Mouse (Mus musculus) granulocyte monocyte progenitor cell, adult 5-6 weeks (primary cell): ENCODE measurements around the gene Slc8a2. TPM values are rescaled to one million over a fixed set of nuclear protein-coding genes. Genes with fewer than 3 reads are reported as not detected.
A peak's percentile ranks its signal among the peaks of the same experiment; 100 is the strongest.

Experiments used
- ATAC-seq: replicated peaks from 2 replicates; pipeline ENCODE4 v1.8.0; 2016; ENCODE audit warnings: mild to moderate bottlenecking, moderate TSS enrichment, inconsistent platforms; ENCODE audit not compliant: poor library complexity, severe bottlenecking
- total RNA-seq, 2 experiments: library from RNA; stranded (forward) in 1 of 2; stranded (reverse) in 1 of 2; fragments of 200-712, 200-1000 nt in 1 of 2; fragments of >200 nt in 1 of 2; fragmentation: Nextera tagmentation in 1 of 2; gene quantifications; 2 replicates each; pipeline ENCODE4 v1.2.3; 2014 to 2017

The Slc8a2 gene
- total RNA-seq, 2 experiments from 2014 or later: not detected

GRCm38 (mm10) chr7:16158735-16159134 lies 29.1 kb downstream of the Slc8a2 start:
- peak; percentile 8; the same call in 1 of the 2 replicates for ATAC-seq

GRCm38 (mm10) chr7:16160702-16161101 lies 31.1 kb downstream of the Slc8a2 start:
- peak; percentile 95 for ATAC-seq

- no peak for ATAC-seq
Measured at GRCm38 (mm10) chr7:16161302-16161701, 31.7 kb downstream of the Slc8a2 start.

GRCm38 (mm10) chr7:16162036-16162435 lies 32.4 kb downstream of the Slc8a2 start:
- no peak for ATAC-seq

- ATAC-seq: no peak
Measured at GRCm38 (mm10) chr7:16172141-16172581, 42.5 kb downstream of the Slc8a2 start.

GRCm38 (mm10) chr7:16172586-16173140 lies 43.0 kb downstream of the Slc8a2 start:
- no peak for ATAC-seq

GRCm38 (mm10) chr7:16173146-16173545 lies 43.5 kb downstream of the Slc8a2 start:
- no peak for ATAC-seq

- peak; percentile 63 for ATAC-seq
Measured at GRCm38 (mm10) chr7:16174597-16175541, 45.2 kb downstream of the Slc8a2 start, which contains the start of gene Meis3. Gene Meis3 (plus strand): TSS chr7:16175090.

- ATAC-seq: no peak
Measured at GRCm38 (mm10) chr7:16175542-16175931, 45.9 kb downstream of the Slc8a2 start.

- no peak for ATAC-seq
Measured at GRCm38 (mm10) chr7:16178114-16178513, 48.5 kb downstream of the Slc8a2 start.

- peak; percentile 86 for ATAC-seq
Measured at GRCm38 (mm10) chr7:16183663-16184062, 54.0 kb downstream of the Slc8a2 start.

- no peak for ATAC-seq
Measured at GRCm38 (mm10) chr7:16187494-16187893, 57.9 kb downstream of the Slc8a2 start.

GRCm38 (mm10) chr7:16192315-16192714 lies 62.7 kb downstream of the Slc8a2 start:
- ATAC-seq: peak; percentile 81

- peak; percentile 38 for ATAC-seq
Measured at GRCm38 (mm10) chr7:16193702-16194101, 64.1 kb downstream of the Slc8a2 start.

- ATAC-seq: no peak
Measured at GRCm38 (mm10) chr7:16196616-16197015, 67.0 kb downstream of the Slc8a2 start.

- no peak for ATAC-seq
Measured at GRCm38 (mm10) chr7:16197166-16197565, 67.5 kb downstream of the Slc8a2 start.

- ATAC-seq: no peak
Measured at GRCm38 (mm10) chr7:16198540-16198939, 68.9 kb downstream of the Slc8a2 start.

- ATAC-seq: no peak; the same call in 1 of the 2 replicates
Measured at GRCm38 (mm10) chr7:16201136-16201535, 71.5 kb downstream of the Slc8a2 start.

- ATAC-seq: no peak
Measured at GRCm38 (mm10) chr7:16202756-16203504, 73.3 kb downstream of the Slc8a2 start.

- ATAC-seq: no peak
Measured at GRCm38 (mm10) chr7:16203505-16203903, 73.9 kb downstream of the Slc8a2 start.

GRCm38 (mm10) chr7:16204791-16205190 lies 75.2 kb downstream of the Slc8a2 start:
- no peak; the same call in 1 of the 2 replicates for ATAC-seq
